27 mouse cellular contexts compared by ENCODE assay signal in the genomic region with DNA sequence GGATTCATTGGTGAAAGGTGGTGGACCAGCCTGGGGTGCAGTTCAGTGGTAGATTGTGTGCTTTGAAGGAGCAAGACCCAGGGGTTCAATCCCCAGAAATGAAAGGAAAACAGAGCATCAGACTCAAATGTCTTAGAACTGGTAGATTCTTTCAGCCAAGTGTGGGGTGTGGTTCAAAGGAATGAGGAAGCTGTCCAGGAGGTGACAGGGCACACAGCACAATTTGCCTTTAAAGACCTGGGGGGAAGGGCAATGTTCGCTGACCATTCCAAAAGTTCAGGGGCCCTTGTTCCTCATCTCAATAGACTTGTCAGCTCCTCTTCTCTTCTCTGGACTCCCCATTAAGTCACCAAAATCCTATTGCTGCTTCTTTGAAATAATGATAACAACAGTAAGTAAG. TPM values are rescaled to one million over a fixed set of nuclear protein-coding genes. Genes with fewer than 3 reads are reported as not detected.
DNase-seq lines count a peak whose midpoint lies in the region; ATAC-seq and TF ChIP-seq lines count a peak whose summit lies in the region.
"Had no signal": no experiment of that assay in that cellular context is flagged by ENCODE, and none has a peak within 500 bp of the region (broad histone marks: within the 10 kb centered on the region; RNA-seq: fewer than 3 reads in every experiment).

No protein-coding gene starts in this region.

- no peak for TF ChIP-seq POLR2A in ES-Bruce4 (IDR thresholded peaks at IDR 0.05; ENCODE audit: insufficient read depth, low read length)

- peak; percentile 83 for ATAC-seq in monocyte, adult 5-6 weeks (replicated peaks; ENCODE audit: insufficient number of reproducible peaks, low FRiP score, low TSS enrichment, poor library complexity, severe bottlenecking)
- ATAC-seq in forebrain, embryonic 14.5 days, result no peak
- ATAC-seq: activated CD4-positive, CD25-positive, alpha-beta regulatory T cell, adult 4 months; forebrain, embryonic 16.5 days; hindbrain, embryonic 16.5 days; intestine, embryonic 15.5 days; midbrain, embryonic 15.5 days had no signal

- no peaks in the 10 kb centered on the region for H3K9me3 ChIP-seq in ES-Bruce4 (replicated peaks; ENCODE audit: control insufficient read depth, insufficient read depth, low read length, poor library complexity, severe bottlenecking)
- no peaks in the 10 kb centered on the region for H3K9me3 ChIP-seq in forebrain, embryonic 14.5 days (replicated peaks; ENCODE audit: control insufficient read depth, low read length)
- H3K9me3 ChIP-seq: embryonic facial prominence, embryonic 15.5 days; G1E; heart, embryonic 12.5 days; hindbrain, embryonic 10.5 days; intestine, embryonic 15.5 days; liver, embryonic 13.5 days; lung, embryonic 15.5 days; midbrain, embryonic 15.5 days; neural tube, embryonic 15.5 days had no signal

- no peak for TF ChIP-seq CTCF in ES-Bruce4 (IDR thresholded peaks at IDR 0.05; ENCODE audit: low read depth, low read length)

- no peak overlapping the region for H3K9ac ChIP-seq in ES-Bruce4 (ENCODE audit: low read depth, poor library complexity, severe bottlenecking)
- H3K9ac ChIP-seq in forebrain, embryonic 14.5 days (ENCODE audit: low read length), result no peak overlapping the region
- H3K9ac ChIP-seq: embryonic facial prominence, embryonic 15.5 days; heart, embryonic 12.5 days; intestine, embryonic 15.5 days; liver, embryonic 13.5 days; lung, embryonic 15.5 days; midbrain, embryonic 15.5 days; neural tube, embryonic 15.5 days had no signal

- H3K27me3 ChIP-seq in ES-Bruce4 (ENCODE audit: control insufficient read depth, insufficient read depth, low read length, poor library complexity, severe bottlenecking), result no peaks in the 10 kb centered on the region
- 0 out of 2 replicates have a peak, but pooled peaks cover 14% of the 10 kb centered on the region for H3K27me3 ChIP-seq in forebrain, embryonic 14.5 days (replicated peaks; ENCODE audit: control insufficient read depth, insufficient read depth, low read length)
- H3K27me3 ChIP-seq: midbrain, embryonic 15.5 days had no signal

- no peak overlapping the region for H3K4me3 ChIP-seq in ES-Bruce4 (ENCODE audit: low read depth, low read length)
- H3K4me3 ChIP-seq in forebrain, embryonic 14.5 days (ENCODE audit: low read depth, low read length), result no peak overlapping the region
- H3K4me3 ChIP-seq: embryonic facial prominence, embryonic 15.5 days; heart, embryonic 12.5 days; hindbrain, embryonic 10.5 days; intestine, embryonic 15.5 days; liver, embryonic 13.5 days; lung, embryonic 15.5 days; midbrain, embryonic 15.5 days; neural tube, embryonic 15.5 days had no signal

- H3K4me1 ChIP-seq in ES-Bruce4 (ENCODE audit: control insufficient read depth, insufficient read depth, low read length), result peaks cover 4% of the 10 kb centered on the region
- H3K4me1 ChIP-seq in forebrain, embryonic 14.5 days (ENCODE audit: control insufficient read depth, insufficient read depth, low read length), result no peaks in the 10 kb centered on the region

- H3K27ac ChIP-seq in ES-Bruce4 (ENCODE audit: insufficient read depth, low read length), result no peak overlapping the region
- H3K27ac ChIP-seq in forebrain, embryonic 14.5 days (ENCODE audit: low read depth, low read length), result no peak overlapping the region
- H3K27ac ChIP-seq: embryonic facial prominence, embryonic 15.5 days; hindbrain, embryonic 10.5 days; intestine, embryonic 15.5 days; liver, embryonic 13.5 days; lung, embryonic 15.5 days; midbrain, embryonic 15.5 days; neural tube, embryonic 15.5 days; stomach, postnatal 0 days had no signal

- WGBS in forebrain, embryonic 14.5 days, result 71% methylated on average over 1 of the region's 1 CpGs

- peak; percentile 59 for DNase-seq in 3T3-L1 (ENCODE audit: low read depth, low spot score)
- DNase-seq in lung, postnatal 10 days, result peak; percentile 32
- DNase-seq in forebrain, embryonic 14.5 days (ENCODE audit: low spot score), result no peak
- no peak for DNase-seq in right cerebral cortex, postnatal 36 days (ENCODE audit: low spot score in 2 of 2)
- DNase-seq in spleen, postnatal 4 days (ENCODE audit: low spot score in 2 of 2), result no peak
- DNase-seq: adrenal gland, postnatal 10 days; cerebellum, adult 8-10 months; cerebellum, postnatal 36 days; gastrocnemius, postnatal 10 days; heart, adult 18-20 months; heart, postnatal 10 days; kidney, postnatal 25 days; liver, embryonic 13.5 days had no signal

- no peaks in the 10 kb centered on the region for H3K36me3 ChIP-seq in ES-Bruce4 (ENCODE audit: control insufficient read depth, insufficient read depth, low read length, poor library complexity, severe bottlenecking)
- no peaks in the 10 kb centered on the region for H3K36me3 ChIP-seq in forebrain, embryonic 14.5 days (ENCODE audit: control insufficient read depth, insufficient read depth, low read length)
- H3K36me3 ChIP-seq: embryonic facial prominence, embryonic 15.5 days; G1E; heart, embryonic 12.5 days; hindbrain, embryonic 10.5 days; intestine, embryonic 15.5 days; liver, embryonic 13.5 days; lung, embryonic 15.5 days; midbrain, embryonic 15.5 days; neural tube, embryonic 15.5 days had no signal

- no peak overlapping the region for H3K4me2 ChIP-seq in forebrain, embryonic 14.5 days (ENCODE audit: low read length)
- H3K4me2 ChIP-seq: embryonic facial prominence, embryonic 15.5 days; heart, embryonic 12.5 days; intestine, embryonic 15.5 days; liver, embryonic 13.5 days; lung, embryonic 15.5 days; midbrain, embryonic 15.5 days; neural tube, embryonic 15.5 days had no signal

- 0 out of 2 replicates have a peak, but pooled peaks have one; percentile 27 for TF ChIP-seq EP300 in ES-Bruce4 (IDR thresholded peaks at IDR 0.05; ENCODE audit: insufficient read depth, low read depth, low read length)

RNA-seq across cellular contexts. Expression of gene Epb41l1, which starts 3.5 kb away (rescaled TPM):
- 21.4 and 23.6 TPM in 2 replicates for polyA plus RNA-seq in ES-Bruce4 (2011; ENCODE audit: insufficient read depth, insufficient read length, low read depth, missing spikeins)
- total RNA-seq in monocyte, adult 5-6 weeks (2017), result 3.5 to 7.1 TPM (median 6.2 TPM) in 3 replicates
- polyA plus RNA-seq in forebrain, embryonic 14.5 days (2014; fragmentation: Nextera tagmentation; extraction: Ambion mirVana), result 9.6 and 11.2 TPM in 2 replicates

Comparison
In these comparisons a context has a peak if more than half of its experiments do, and no peak if none do; other contexts are left out.
1. DNase-seq: peak in 3T3-L1 (single experiment) and lung, postnatal 10 days (single experiment); none in forebrain, embryonic 14.5 days (single experiment), right cerebral cortex, postnatal 36 days (0 of 2) and spleen, postnatal 4 days (0 of 2).